In the genomic region with DNA sequence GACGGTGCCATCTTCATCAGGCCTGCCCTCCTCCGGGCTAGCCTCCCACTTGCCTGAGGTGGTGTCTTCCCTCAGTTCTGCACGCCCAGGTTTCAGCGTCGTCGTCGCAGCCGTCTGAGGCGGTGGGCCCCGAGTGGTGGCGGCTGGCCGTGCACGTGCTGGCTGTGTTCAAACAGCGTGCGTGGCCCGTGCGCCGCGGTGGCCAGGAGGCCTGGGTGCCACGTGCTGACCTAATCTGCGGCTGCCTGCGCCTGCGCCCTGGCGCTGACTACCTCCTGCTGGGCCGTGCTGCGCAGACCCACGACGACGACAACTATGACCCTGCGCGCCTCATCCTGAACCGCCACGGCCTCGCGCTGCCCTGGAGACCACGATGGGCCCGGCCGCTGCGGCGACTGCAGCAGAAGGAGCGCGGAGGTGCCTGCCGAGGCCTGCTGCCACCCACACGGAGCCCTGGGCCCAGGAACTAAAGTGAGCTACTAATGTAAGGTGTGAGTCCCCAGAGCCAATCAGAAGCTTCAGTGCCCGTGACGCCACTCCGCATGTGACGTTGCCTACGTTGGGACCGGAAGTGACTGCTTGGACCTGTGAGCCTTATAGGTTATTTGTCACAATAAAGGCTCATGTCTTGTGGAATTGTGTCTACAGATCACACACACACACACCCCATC, we compare ENCODE assay signal across 17 mouse cellular contexts. TPM values are rescaled to one million over a fixed set of nuclear protein-coding genes. Genes with fewer than 3 reads are reported as not detected.
DNase-seq lines count a peak whose midpoint lies in the region; ATAC-seq and TF ChIP-seq lines count a peak whose summit lies in the region.
"Had no signal": no experiment of that assay in that cellular context is flagged by ENCODE, and none has a peak within 500 bp of the region (broad histone marks: within the 10 kb centered on the region; RNA-seq: fewer than 3 reads in every experiment).

Sec1 (minus strand) TSS at position 482 of the 671 bp plus-strand sequence.

- peak; percentile 33; the same call in 1 of the 2 replicates for ATAC-seq in midbrain, embryonic 11.5 days (ENCODE audit: low FRiP score)
- no peak for ATAC-seq in midbrain, postnatal 0 days (ENCODE audit: low FRiP score)
- ATAC-seq in limb, embryonic 14.5 days (ENCODE audit: low FRiP score, low read depth) = no peak

- H3K27me3 ChIP-seq in midbrain, embryonic 11.5 days (ENCODE audit: control insufficient read depth, insufficient read depth, low read length) = peaks cover 9% of the 10 kb centered on the region
- H3K27me3 ChIP-seq in midbrain, postnatal 0 days (ENCODE audit: insufficient read depth, low read length) = no peaks in the 10 kb centered on the region
- H3K27me3 ChIP-seq in limb, embryonic 14.5 days (ENCODE audit: control insufficient read depth, insufficient read depth, low read length) = 0 out of 2 replicates have a peak, but pooled peaks cover 2% of the 10 kb centered on the region

- no peak for TF ChIP-seq CTCF in midbrain, postnatal 0 days (IDR thresholded peaks at IDR 0.05)

- H3K27ac ChIP-seq in midbrain, embryonic 11.5 days (ENCODE audit: low read depth, low read length) = peak within 1 kb of the TSS; percentile 14; the same call in 1 of the 2 replicates
- H3K27ac ChIP-seq in midbrain, postnatal 0 days (ENCODE audit: low read depth, low read length) = no peak within 1 kb of the TSS
- peak within 1 kb of the TSS; percentile 52; the same call in 1 of the 2 replicates for H3K27ac ChIP-seq in limb, embryonic 14.5 days (replicated peaks; ENCODE audit: low read depth, low read length)
- H3K27ac ChIP-seq: layer of hippocampus, adult 2 months; neural tube, embryonic 12.5 days; stomach, postnatal 0 days had no signal

- no peak within 1 kb of the TSS for H3K4me3 ChIP-seq in midbrain, embryonic 11.5 days (ENCODE audit: low read depth, low read length)
- no peak within 1 kb of the TSS for H3K4me3 ChIP-seq in midbrain, postnatal 0 days (ENCODE audit: low read depth, low read length)
- H3K4me3 ChIP-seq in limb, embryonic 14.5 days (replicated peaks; ENCODE audit: low read length) = no peak within 1 kb of the TSS
- H3K4me3 ChIP-seq: layer of hippocampus, adult 2 months; liver, embryonic 13.5 days; neural tube, embryonic 12.5 days had no signal

- no peak within 1 kb of the TSS for H3K9ac ChIP-seq in midbrain, embryonic 11.5 days (ENCODE audit: low read length)
- H3K9ac ChIP-seq in midbrain, postnatal 0 days (replicated peaks; ENCODE audit: low read length, poor library complexity, severe bottlenecking) = no peak within 1 kb of the TSS
- H3K9ac ChIP-seq in limb, embryonic 14.5 days (ENCODE audit: low read depth, low read length, severe bottlenecking) = no peak within 1 kb of the TSS
- H3K9ac ChIP-seq: liver, embryonic 13.5 days; neural tube, embryonic 12.5 days had no signal

- H3K4me1 ChIP-seq in midbrain, embryonic 11.5 days (ENCODE audit: control insufficient read depth, insufficient read depth, low read length) = 0 out of 2 replicates have a peak, but pooled peaks cover 2% of the 10 kb centered on the region
- peaks cover 8% of the 10 kb centered on the region; the same call in 1 of the 2 replicates for H3K4me1 ChIP-seq in midbrain, postnatal 0 days (ENCODE audit: insufficient read depth, low read length)
- H3K4me1 ChIP-seq in limb, embryonic 14.5 days (ENCODE audit: control insufficient read depth, insufficient read depth, low read length) = no peaks in the 10 kb centered on the region

- H3K9me3 ChIP-seq in midbrain, embryonic 11.5 days (ENCODE audit: control insufficient read depth, low read length) = no peaks in the 10 kb centered on the region
- H3K9me3 ChIP-seq in midbrain, postnatal 0 days (ENCODE audit: low read length) = no peaks in the 10 kb centered on the region
- no peaks in the 10 kb centered on the region for H3K9me3 ChIP-seq in limb, embryonic 14.5 days (ENCODE audit: control insufficient read depth, low read length)
- H3K9me3 ChIP-seq: liver, embryonic 13.5 days; neural tube, embryonic 12.5 days had no signal

- DNase-seq in heart, adult 11 months = peak; percentile 87
- DNase-seq in heart, adult 18-20 months = no peak
- no peak for DNase-seq in midbrain, embryonic 11.5 days (ENCODE audit: low spot score, missing footprints)
- no peak for DNase-seq in midbrain, postnatal 0 days (ENCODE audit: low spot score)
- DNase-seq in ZHBTc4 (ENCODE audit: low read depth, low spot score) = peak; percentile 77
- DNase-seq in limb, embryonic 14.5 days (ENCODE audit: low spot score) = no peak
- DNase-seq in ovary, postnatal 14 days (ENCODE audit: low spot score) = no peak
- DNase-seq in kidney, postnatal 10 days = no peak
- DNase-seq: cerebellum, adult 11-12 months; kidney, adult 2 months; liver, embryonic 13.5 days; lung, postnatal 36 days; midbrain, embryonic 14.5 days had no signal

- 88% methylated on average over 50 of the region's 50 CpGs for WGBS in midbrain, embryonic 11.5 days
- 92% methylated on average over 50 of the region's 50 CpGs for WGBS in midbrain, postnatal 0 days
- 93% methylated on average over 50 of the region's 50 CpGs for WGBS in limb, embryonic 14.5 days

- no peak for TF ChIP-seq POLR2A in limb, embryonic 14.5 days (IDR thresholded peaks at IDR 0.05; ENCODE audit: borderline replicate concordance, extremely low read depth, insufficient read depth, insufficient read length)

- no peaks in the 10 kb centered on the region for H3K36me3 ChIP-seq in midbrain, embryonic 11.5 days (ENCODE audit: control insufficient read depth, insufficient read depth, low read length)
- H3K36me3 ChIP-seq in midbrain, postnatal 0 days (ENCODE audit: insufficient read depth, low read length) = no peaks in the 10 kb centered on the region
- no peaks in the 10 kb centered on the region for H3K36me3 ChIP-seq in limb, embryonic 14.5 days (ENCODE audit: control insufficient read depth, insufficient read depth, low read length)
- H3K36me3 ChIP-seq: liver, embryonic 13.5 days; neural tube, embryonic 12.5 days had no signal

- no peak within 1 kb of the TSS for H3K4me2 ChIP-seq in midbrain, embryonic 11.5 days
- no peak within 1 kb of the TSS for H3K4me2 ChIP-seq in midbrain, postnatal 0 days (ENCODE audit: low read depth, low read length, poor library complexity, severe bottlenecking)
- H3K4me2 ChIP-seq in limb, embryonic 14.5 days (replicated peaks; ENCODE audit: low read depth, low read length, severe bottlenecking) = no peak within 1 kb of the TSS
- H3K4me2 ChIP-seq: liver, embryonic 13.5 days; neural tube, embryonic 12.5 days had no signal

RNA-seq across cellular contexts. Expression of gene Sec1, which starts in this region (rescaled TPM):
- under 1 TPM; 0.18 to 0.30 TPM for total RNA-seq in heart, adult 18-20 months (2021)
- polyA plus RNA-seq in midbrain, embryonic 11.5 days (2014; fragmentation: Nextera tagmentation; extraction: Ambion mirVana) = 0.19 and 0.36 TPM in 2 replicates
- total RNA-seq in midbrain, postnatal 0 days (2014; rRNA removed) = 0.28 and 1.0 TPM in 2 replicates
- 0.37 and 0.79 TPM in 2 replicates for polyA plus RNA-seq in midbrain, postnatal 0 days (2015; fragmentation: Nextera tagmentation; extraction: Ambion mirVana)
- polyA plus RNA-seq in limb, embryonic 14.5 days (2012; rRNA removed) = 1.7 and 2.8 TPM in 2 replicates
- polyA plus RNA-seq in limb, embryonic 14.5 days (2014; fragmentation: Nextera tagmentation; extraction: Ambion mirVana) = 0.46 and 0.92 TPM in 2 replicates
- total RNA-seq: common myeloid progenitor, adult 5-6 weeks had no signal
- polyA plus RNA-seq: liver, embryonic 13.5 days had no signal

Comparison
In these comparisons a context has a peak if more than half of its experiments do, and no peak if none do; other contexts are left out.
1. DNase-seq: peak in heart, adult 11 months (single experiment) and ZHBTc4 (single experiment); none in heart, adult 18-20 months (0 of 2), midbrain, embryonic 11.5 days (single experiment), midbrain, postnatal 0 days (single experiment), limb, embryonic 14.5 days (single experiment), ovary, postnatal 14 days (single experiment) and kidney, postnatal 10 days (single experiment).
2. Peak in ATAC-seq and H3K27ac ChIP-seq in midbrain, embryonic 11.5 days; RNA of the gene not detected or under 1 TPM.